In genomic region chr12:7967221-7967620, GRCm38 (mm10) we compare ENCODE assay signal across 27 mouse cellular contexts. TPM values are rescaled to one million over a fixed set of nuclear protein-coding genes. Genes with fewer than 3 reads are reported as not detected.
"Had no signal": no experiment of that assay in that cellular context is flagged by ENCODE, and none has a peak within 500 bp of the region (broad histone marks: within the 10 kb centered on the region; RNA-seq: fewer than 3 reads in every experiment).

No protein-coding gene starts in this region.

- H3K4me2 ChIP-seq: heart, embryonic 11.5 days; heart, embryonic 13.5 days; heart, embryonic 15.5 days; hindbrain, embryonic 13.5 days; hindbrain, embryonic 15.5 days; limb, embryonic 12.5 days; liver, embryonic 11.5 days; liver, embryonic 13.5 days; liver, embryonic 15.5 days had no signal

- H3K27me3 ChIP-seq: heart, embryonic 13.5 days; heart, embryonic 15.5 days; hindbrain, embryonic 13.5 days; hindbrain, embryonic 15.5 days; limb, embryonic 12.5 days; liver, embryonic 13.5 days; liver, embryonic 15.5 days had no signal

- DNase-seq: gastrocnemius, postnatal 14 days; gastrocnemius, postnatal 36 days; heart, adult 2 months; heart, postnatal 14 days; heart, postnatal 36 days; kidney, adult 18-20 months; kidney, adult 8-10 months; kidney, postnatal 10 days; kidney, postnatal 25 days; kidney, postnatal 4 days; layer of hippocampus, adult 9-11 months; layer of hippocampus, postnatal 36 days; liver; liver, embryonic 13.5 days had no signal

- H3K36me3 ChIP-seq: heart, embryonic 13.5 days; heart, embryonic 15.5 days; hindbrain, embryonic 13.5 days; hindbrain, embryonic 15.5 days; limb, embryonic 10.5 days; limb, embryonic 12.5 days; liver, embryonic 13.5 days; liver, embryonic 15.5 days had no signal

- H3K4me3 ChIP-seq: heart, adult 2 months; heart, embryonic 13.5 days; heart, embryonic 15.5 days; hindbrain, embryonic 13.5 days; hindbrain, embryonic 15.5 days; layer of hippocampus, adult 2 months; limb, embryonic 10.5 days; limb, embryonic 12.5 days; liver, embryonic 13.5 days; liver, embryonic 15.5 days had no signal

- ATAC-seq: hindbrain, postnatal 0 days; intestine, embryonic 16.5 days had no signal

RNA-seq across cellular contexts. Expression of gene Apob, which starts 10.2 kb away (rescaled TPM):
- polyA plus RNA-seq: heart, postnatal 0 days; hindbrain, postnatal 0 days had no signal
